Mouse (Mus musculus): ENCODE measurements at regions not wholly inside any gene's neighbourhood (a gene's known extent, or its start where the extent isn't known, plus 50 kb on each side); places are given as distances from the start of the nearest gene placed in this dataset.

DNA sequence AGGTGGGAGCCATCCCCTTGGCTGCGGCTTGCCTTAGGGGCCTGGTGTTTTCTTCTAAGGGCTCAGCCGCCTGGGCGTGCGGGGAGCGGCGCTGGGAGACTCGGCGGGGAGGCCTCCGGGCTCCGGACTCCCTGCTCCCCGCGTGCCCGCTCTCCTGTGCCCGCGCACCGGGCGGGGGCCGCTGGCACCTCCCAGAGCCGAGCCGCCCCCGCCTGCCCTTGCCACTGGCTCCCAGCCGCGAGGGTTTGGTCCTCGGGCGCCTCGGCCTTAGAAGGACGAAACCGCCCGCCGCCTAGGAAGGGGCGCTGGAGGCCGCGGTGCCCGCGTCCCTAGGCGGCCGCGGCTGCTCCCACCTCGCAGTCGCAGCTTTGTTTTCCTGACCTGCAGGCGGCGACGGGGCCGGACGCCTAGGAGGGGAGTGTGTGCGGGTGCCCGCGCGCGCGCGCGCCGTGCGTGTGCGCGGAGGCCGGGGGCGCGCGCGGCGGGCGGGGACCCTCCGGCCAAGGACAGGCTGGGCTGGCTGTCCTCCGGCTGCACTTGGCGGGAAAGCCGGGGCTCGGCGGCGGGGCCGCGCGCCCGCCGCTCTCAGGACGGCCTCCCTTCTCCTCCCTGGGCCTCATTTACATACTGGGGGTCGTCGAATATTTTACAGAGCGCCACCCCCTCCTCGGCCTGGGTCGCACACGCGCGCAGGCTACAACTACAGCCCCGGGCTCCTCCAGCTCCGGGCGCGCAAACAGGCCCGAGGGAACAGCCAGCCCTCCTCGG, 227.1 kb downstream of the Mef2c start:
- peak; percentile 85 for DNase-seq (ENCODE audit: low read depth)

DNA sequence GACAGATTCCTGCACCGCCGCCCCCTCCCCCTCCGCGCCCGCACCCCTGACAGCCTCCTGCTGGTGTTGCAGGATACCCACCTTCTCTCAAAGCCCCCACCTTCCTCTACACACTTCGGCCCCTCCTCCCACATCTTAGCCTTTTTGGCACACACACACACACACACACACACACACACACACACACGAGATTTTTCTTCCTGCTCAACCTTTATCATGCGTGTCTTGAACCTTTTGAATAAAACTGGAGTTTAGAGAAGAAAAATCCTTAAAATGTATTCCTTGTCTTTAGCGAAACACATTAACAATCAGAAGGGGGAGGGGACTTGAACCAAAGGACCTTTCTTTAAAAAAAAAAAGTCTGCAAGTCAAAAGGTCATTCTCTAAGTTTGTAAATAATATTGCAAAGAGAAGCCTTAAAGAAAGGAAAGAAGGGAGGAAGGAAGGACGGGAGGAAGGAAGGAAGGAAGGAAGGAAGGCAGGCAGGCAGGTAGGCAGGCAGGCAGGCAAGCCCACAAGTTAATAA, 227.7 kb downstream of the Mef2c start:
- no peak for DNase-seq (ENCODE audit: low read depth)

DNA sequence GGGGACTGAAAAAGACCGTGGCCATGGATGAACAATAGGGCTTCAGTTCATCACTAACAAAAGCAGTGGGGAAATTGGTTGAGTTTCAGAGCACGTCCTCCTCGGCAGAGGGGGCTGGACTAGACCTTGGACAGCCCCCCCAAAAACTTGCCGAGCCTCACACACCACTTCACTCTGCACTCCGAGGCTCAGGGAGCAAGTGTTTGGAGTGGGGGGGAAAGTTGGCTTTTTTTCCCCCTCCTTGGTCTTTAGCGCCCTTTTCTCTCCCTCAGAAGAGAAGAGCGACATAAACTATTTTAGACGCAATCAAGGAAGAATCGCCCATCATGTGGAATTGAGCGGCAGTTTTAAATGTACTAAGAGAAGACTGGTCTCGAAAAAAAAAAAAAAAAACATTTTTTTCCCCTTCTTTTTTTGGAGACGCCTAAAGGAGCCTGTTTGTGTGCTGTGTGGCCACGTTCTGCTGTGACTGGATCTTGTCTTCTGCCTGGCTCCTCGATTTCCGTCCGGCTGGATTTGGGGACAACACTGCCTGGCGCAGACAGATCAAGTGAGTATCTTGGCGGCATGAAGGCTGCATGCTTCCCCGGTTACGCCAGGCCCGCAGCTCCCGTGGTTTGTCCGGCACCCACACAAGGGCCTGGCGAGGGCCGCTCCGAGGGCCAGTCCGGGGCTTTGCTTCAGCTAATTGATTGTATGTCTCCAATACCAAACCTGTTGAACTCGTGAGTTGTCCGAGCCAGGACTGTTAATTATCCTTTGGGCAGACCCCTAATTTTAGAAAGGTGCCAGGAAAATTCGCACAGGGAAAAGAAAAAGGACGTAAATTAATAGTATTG, 228.7 kb downstream of the Mef2c start:
- peak; percentile 70 for DNase-seq (ENCODE audit: low read depth)

DNA sequence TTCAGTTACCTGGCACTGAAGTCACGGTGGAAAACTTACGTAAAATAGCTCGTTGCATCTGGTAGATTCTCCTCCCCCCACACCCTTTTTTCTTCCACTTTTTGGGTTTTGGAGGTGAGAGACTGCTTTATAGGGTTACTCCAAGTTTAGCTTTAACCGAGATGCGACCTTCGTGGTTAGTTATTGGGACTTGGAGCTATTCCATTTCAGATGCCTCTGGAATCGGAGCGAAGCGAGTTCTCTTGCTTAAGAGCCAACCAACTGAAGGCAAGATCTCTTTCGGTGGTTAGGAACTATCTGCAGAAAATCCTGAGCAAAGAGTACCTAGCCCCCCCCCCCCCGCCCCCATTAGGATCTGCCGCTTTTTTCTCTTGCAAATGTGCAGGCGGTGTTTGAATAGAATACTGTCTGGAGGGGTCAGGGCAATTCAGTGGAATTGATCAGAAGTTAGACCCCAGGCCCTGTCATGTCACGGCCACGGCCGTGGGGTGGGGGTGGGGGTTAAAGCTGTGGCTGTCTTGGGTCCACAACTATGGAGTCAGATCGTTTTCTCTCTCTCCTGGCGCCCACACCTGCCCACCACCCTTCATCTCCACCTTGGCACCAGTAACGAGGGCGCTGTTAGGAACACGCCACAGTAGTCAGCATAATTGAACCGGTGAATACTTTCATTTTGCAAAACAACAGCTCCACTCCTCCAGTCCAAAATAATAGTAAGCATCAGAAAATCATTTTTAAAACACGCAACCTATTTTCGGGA, 229.6 kb downstream of the Mef2c start:
- peak; percentile 28 for DNase-seq (ENCODE audit: low read depth)

DNA sequence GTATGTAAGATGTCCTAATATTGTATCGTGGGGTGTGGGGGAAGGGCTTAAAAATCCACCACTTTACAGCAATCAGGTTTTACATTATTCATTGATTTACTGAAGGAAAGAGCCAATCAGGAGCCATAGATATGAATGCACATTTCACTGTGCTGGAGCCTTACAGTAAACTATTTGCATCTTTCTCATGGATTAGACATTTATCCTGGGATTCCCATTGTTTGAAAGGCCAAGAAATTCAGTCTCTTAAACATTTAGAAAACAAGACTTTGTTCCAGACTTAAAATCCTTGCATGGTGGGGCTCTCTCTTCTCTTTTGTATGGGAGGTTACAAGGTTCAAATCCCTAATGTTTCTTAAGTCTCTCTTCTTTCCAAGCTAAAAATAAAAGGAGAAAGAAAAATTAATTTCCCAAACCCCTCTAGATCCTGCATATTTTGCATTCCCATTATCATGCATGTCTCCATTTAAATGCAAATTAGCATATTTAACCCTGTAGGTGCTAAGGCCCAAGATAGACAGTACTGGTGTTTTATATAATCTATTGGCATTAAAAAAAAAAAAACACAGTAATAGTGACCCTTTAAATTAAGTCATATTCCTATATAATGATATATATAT, 230.3 kb downstream of the Mef2c start:
- DNase-seq (ENCODE audit: low read depth), result no peak

DNA sequence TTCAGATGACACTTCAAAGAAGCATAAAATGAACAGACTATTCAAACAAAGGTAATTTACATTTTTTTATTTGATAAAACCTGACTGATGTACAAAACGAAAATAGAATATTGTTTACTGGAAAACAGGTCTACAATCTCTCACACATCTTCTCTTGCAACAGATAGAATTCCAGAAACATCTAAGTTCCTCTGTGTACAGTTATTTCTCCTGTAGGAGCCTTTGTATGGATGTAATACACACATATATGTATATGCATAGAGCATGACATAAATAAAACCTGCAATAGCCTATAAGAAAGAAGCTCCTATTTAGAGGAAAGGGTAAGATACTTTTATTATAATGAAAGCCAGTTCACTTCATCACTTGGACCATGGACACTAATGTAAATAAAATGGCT, 230.8 kb downstream of the Mef2c start:
- no peak for DNase-seq (ENCODE audit: low read depth)

DNA sequence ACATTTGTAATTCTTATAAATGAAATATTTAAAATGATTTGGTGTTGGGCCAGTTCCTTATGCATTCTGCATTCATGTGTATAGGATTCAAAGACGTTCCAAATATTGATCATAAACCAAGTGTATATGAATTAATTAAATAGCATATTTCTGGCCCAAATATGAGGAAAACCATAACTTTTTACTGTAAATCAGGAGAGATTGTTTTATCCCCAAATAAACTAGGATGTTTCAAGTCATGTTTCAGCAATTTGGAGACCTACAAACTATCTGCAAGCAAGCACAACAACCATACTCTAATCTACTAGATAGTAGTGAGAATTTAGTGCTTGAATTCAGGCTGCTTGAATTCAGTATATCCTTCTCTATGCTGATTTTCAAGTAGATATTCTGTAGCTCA, 231.3 kb downstream of the Mef2c start:
- no peak for DNase-seq (ENCODE audit: low read depth)

DNA sequence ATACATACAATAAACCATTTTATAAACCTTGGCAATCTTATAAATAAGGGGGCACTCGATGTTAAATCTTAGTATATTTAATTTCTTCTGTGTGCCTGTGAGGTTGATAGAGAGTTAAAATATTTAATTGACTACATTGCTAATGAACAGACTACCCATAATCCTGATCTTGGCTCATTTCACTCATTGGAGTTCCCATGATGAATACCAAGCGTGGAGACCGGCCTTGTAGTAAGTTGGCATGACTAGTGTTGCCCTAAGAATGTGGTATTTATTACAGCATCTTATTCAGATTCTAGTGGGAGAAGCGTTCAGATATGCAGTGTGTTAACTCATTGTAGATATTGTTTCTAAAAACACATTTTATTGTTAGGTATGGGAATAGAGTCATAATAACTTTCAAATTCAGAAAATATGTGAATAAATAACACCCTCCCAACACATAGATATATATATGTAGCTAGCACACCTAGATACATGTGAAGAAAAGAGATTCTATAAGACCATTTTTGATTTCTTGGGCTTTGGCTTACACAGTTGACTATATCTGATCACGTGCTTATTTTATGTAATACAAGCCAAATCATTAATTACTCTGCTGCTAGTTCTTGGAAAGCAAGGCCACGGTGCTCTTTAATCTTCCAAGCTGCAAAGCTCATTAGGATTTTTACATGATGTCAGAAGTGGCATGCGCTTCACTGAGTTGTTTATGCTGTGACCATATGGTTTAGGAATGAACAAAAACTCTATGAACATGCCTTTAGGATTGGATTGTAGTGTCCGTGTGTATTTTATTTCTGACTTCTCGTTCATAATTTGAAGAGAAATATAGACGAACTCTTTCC, 232.0 kb downstream of the Mef2c start:
- no peak for DNase-seq (ENCODE audit: low read depth)

DNA sequence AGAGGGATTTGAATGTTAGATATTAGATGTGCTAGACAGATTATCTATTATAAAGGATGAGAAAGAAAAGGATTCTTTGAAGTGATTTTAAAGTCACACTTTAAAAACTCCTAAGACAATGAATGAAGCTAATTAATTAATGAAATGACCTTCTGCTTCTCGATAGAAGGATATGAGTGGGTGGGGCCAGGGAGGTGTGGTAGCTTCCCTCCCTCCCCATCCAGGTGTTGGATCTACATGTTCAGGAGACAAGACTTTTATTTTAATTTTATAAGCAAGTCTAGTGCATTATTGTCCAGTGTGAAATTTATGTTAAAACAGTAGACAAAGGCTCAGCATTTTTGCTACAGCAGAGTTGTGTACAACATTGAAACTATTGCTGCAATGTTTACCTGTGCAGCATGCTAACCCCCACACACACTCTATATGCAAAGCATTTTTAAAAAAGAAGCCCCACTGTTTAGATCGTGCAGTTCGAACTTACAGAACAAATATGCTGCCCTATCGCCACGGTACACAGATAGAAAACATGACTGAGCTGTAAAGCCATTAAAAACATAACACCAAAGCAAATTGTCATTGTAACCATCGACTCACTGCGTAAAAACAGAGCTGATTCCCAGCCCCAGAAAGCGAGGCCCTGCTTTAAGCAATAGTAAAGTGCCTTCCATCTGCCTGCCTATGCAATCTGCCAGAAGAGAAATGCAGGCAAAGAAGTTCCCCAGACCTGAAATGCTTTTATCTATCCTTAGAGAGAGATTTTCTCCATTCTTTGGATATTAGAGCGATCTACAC, 233.4 kb downstream of the Mef2c start:
- DNase-seq (ENCODE audit: low read depth), result no peak

DNA sequence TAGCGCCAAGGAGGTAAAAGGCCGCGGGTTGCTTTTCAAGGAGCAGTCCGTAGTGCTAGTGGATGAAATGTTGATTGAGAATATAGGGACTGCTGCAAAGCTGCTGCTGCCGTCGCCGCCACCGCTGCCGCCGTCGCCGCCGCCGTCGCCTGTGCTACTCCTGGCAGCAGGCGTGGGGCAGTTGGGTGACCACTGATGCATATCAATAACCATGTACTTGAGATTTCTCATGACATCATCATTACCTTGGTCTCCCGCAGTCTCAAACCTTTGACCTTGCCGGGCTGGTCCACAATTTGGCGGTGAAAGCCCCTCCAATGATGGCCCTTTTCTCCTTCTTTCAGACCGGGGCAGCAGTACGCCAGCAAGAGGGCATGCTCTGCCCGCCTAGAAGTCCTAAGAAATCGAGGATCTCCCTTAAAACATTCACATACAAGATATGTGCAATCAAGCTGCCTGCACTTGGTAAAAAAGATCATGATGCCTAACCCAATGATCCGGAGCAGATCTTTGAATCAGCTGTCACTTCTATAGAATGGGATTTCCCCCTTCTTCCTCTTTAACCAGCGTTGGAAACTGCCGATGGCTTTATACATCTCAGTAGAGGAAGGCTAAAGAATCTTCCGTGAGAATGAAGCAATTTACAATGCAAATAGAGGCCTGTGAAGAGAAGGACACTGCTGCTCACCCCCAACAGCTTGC, 234.1 kb downstream of the Mef2c start:
- DNase-seq (ENCODE audit: low read depth), result no peak

DNA sequence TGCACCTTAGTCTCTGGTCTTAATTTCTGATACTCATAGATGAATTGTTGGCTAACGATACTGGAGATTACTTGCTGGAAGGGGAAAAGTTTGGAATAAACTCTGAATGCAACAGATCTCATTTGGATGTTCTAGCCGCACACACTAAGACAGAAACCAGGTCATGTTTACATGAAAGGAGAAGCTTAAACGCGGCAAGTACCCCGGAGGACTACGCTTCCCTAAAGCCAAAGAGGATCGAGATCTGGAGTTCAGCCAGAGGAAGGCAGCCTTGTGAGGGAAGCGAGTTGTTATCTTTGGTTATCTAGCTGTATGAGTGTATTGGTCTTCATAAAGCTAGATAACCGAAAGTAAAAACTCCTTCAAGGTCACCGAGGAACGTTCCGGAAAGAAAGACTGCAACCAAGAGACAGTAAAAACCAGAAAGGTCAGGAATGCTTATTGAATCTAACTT, 234.7 kb downstream of the Mef2c start:
- no peak for DNase-seq (ENCODE audit: low read depth)

DNA sequence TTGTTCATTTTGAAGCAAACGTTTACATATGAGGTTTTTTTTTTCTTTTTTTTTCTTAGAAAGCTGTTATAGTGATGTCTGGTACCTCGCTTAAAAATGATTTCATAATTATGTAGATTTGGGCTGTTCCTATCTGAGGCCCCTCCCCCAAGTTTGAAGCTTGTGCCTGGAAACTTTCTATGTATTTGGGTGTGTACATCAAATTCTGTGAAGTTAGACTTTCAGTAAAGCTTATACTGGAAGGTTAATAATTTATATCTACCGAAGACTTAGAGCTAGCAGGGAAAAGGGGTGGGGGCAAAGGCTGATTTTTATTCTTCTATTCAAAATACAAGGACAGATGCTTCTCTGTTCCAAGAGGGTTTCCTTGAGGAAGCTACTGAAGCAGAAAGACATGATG, 235.3 kb downstream of the Mef2c start:
- DNase-seq (ENCODE audit: low read depth), result no peak

DNA sequence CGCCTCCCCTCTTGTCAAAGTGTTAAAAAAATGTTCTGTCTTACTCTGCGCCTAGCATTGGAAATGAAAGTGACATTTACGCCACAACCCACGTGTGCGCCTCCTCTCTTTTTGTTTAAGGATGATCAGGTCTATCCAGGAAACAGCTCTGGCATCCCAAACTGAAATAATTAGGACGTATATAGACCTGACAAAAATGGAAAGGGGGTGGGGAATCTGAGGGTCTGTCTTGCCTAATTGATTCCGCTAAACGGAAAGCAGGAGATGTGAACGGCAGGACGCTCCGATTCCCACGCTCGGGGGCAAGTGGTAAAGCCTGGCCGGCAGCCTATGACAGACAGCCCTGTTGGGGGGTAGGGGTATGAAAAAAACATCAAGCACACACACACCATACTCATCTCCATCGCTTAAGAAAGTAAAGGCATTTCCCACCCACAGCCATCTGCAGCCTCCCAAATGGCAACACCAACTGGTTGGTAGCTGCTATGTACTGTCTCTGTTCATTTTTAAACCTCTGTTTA, 235.8 kb downstream of the Mef2c start:
- no peak for DNase-seq (ENCODE audit: low read depth)

DNA sequence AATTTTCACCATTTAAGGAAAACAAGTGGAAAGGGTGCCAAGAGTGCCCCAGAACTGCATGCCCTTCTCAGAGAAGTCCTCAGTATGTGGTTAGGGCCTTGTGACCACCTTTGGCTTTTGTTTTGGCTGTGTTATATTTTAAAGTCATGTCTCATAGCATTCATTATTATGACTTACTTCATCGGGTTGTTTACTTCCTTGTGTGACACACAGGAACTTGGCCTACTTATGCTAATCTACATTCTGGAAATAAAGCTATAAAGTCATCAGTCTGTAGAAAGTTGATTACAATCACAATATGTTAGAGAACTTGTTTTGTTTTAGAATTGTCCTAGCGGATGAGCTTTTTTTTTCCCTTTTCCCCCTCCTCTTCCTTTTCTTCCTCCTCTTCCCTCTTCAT, 236.3 kb downstream of the Mef2c start:
- DNase-seq (ENCODE audit: low read depth), result no peak

DNA sequence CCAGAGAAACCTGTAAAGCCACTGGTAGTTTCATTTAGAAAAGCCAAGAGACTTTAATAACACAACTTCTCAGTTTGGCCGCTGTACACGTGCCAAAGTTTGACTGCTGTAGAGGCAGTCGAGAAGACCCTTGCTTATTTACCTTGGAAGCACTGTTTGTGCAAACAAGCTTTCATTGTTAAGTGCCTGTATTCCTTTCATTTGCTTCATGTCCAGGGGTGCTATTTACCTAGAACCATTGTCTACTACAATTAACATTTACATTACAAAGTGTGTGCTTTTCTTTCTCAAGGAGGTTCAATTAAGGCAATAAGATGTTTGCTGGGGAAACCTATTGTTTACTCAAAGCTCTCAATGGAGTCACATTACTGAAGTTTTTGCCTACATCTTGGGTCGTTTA, 236.9 kb downstream of the Mef2c start:
- no peak for DNase-seq (ENCODE audit: low read depth)

DNA sequence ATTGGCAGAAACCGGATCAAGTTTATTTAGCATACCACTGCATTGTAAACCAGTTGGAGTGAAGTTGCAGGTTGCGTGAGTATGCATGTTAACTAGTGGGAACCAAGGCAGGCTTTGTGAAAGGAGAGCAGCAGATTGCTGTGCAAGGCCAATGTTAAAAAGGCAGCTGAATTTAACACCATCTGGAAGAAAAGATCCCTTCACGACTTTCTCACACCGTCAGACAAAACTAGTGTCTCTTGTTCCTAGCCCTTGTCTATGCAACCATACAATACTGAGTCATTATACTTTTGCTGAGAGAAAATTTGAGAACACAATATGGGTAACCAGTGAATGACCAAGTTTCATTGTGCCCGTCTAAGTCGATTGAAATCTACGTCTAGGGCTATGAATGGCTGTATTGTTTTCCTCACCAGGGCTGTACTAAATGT, 237.8 kb downstream of the Mef2c start:
- DNase-seq (ENCODE audit: low read depth), result no peak

DNA sequence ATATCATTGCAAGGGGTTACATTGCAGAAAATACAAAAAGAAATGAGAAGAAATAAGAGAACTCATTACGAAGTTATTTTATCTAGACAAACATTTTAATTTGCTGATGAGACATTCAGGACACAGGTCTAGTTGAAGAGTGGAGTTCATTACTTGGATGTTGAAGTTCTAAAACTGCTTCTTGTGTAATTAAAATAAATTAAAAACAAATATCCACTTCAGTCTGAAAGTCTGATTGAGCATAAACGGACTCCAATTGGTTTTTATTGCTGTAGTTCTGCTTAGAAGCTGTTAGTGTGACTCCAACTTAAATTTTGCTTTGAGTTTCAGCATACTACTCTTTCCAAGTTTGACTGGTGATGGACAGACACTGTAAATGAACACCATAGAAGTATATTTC, 238.3 kb downstream of the Mef2c start:
- no peak for DNase-seq (ENCODE audit: low read depth)

DNA sequence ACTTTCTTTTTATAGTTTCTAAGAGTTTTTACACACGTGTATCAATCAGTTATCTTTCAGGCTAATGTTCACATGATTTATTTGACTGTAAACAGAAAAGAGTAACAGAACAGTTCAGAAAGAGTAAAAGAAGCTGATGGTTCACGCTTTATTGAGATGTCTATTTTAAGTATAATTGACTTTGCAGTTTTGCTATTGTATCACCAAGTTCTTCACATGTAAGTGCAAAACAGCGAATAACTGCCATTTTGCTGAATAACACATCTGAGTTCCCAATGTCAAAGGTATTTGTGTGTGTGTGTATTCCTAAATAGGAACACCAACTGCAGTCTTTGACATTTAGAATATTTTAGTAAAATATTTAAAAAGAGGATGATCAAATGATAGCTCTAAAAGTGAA, 238.7 kb downstream of the Mef2c start:
- DNase-seq (ENCODE audit: low read depth), result no peak

DNA sequence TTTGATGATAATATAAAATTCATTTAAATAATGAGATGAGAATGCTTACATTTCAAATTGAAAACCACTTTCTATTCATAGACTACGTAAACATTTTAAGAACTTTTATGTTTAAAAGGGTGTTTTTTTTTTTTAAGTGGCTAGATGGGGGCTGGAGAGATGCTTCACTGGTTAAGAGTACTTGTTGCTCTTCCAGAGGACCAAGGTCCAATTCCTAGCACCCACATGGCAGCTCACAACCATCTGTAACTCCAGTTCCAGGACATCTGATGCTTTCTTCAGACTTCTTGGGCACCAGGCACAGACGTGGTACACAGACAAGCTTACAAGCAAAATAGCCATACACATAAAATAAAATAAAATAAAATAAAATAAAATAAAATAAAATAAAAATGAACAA, 239.5 kb downstream of the Mef2c start:
- DNase-seq (ENCODE audit: low read depth), result no peak

Measured in NIH3T3 (cell line).